Mouse (Mus musculus) CD4-positive, CD25-positive, alpha-beta regulatory T cell, adult 9 weeks (primary cell): Measurements from ENCODE around the gene Nup54. TPM values are rescaled to one million over a fixed set of nuclear protein-coding genes. Genes with fewer than 3 reads are reported as not detected.

ENCODE experiments used
- polyA plus RNA-seq: library from polyadenylated mRNA; unstranded; fragments of 100-300 nt; shearing (Covaris generic); gene quantifications from one replicate; pipeline ENCODE4 v1.2.1, GENCODE M21; 2017

Gene Nup54
- polyA plus RNA-seq, result 53.3 TPM

DNA sequence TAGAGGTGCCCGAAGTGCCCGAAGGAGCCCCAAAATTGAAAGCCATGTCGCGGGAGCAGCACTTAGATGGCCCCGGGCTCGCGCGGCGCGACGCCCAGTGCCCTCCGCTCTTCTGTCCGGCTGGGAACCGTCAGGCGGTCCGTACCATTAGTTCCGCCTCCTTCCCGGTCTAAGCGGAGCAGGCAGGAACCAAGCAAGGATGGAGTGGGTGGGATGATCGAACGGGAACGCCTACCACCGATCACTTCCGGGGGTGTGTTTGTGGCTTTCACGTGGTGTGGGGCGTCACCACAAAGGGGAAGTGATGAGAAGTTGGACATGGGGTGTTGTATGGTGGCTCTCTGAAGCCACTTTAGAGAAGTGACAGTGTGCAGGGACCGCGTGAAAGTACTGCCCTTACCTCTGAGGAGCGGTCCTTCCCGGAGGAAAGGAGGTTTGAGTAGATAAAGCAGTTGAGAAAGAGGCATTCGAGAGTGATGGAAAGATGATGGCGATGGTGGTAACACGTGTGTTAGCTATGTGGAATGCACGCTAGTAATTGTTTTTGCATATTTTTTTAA is at the start of gene Nup54:
Gene Nup54, minus strand, starts transcription at position 195 of the 560 bp plus-strand sequence.

Other genes starting within 250 kb of the Nup54 start
- not detected for gene U90926, start 219.8 kb downstream of the Nup54 start, polyA plus RNA-seq
- 0.51 TPM for gene Ppef2, start 178.9 kb downstream of the Nup54 start, polyA plus RNA-seq
- gene Naaa, start 157.0 kb downstream of the Nup54 start, polyA plus RNA-seq, result 11.8 TPM
- gene Sdad1, start 124.7 kb downstream of the Nup54 start, polyA plus RNA-seq, result 70.1 TPM
- gene Cxcl9, start 107.1 kb downstream of the Nup54 start, polyA plus RNA-seq, result 0.12 TPM
- 8.7 TPM for gene Art3, start 103.4 kb downstream of the Nup54 start, polyA plus RNA-seq
- gene Cxcl10, start 86.3 kb downstream of the Nup54 start, polyA plus RNA-seq, result 16.9 TPM
- 11.9 TPM for gene Scarb2, start 71.6 kb upstream of the Nup54 start, polyA plus RNA-seq
- not detected for gene Fam47e, start 119.8 kb upstream of the Nup54 start, polyA plus RNA-seq
- gene Stbd1, start 167.8 kb upstream of the Nup54 start, polyA plus RNA-seq, result not detected
- gene Ccdc158, start 240.1 kb upstream of the Nup54 start, polyA plus RNA-seq, result 0.11 TPM
- gene Shroom3, start 248.2 kb upstream of the Nup54 start, polyA plus RNA-seq, result not detected